Mouse (Mus musculus) heart, embryonic 11.5 days (tissue): ENCODE data around the gene Slc16a8. TPM values are rescaled to one million over a fixed set of nuclear protein-coding genes. Genes with fewer than 3 reads are reported as not detected.

ENCODE experiments used
- ATAC-seq: fragments of 200-750 bp; cut with Nextera tagmentation; replicated peaks from 2 replicates; pipeline ENCODE4 v1.8.0; 2017; ENCODE audit warnings: moderate library complexity; ENCODE audit not compliant: insufficient number of reproducible peaks, low FRiP score, low TSS enrichment
- H3K27ac ChIP-seq: fragments of 300-500 bp; sonication (generic); 2 replicates; pipeline ENCODE4 v1.5.1; 2014; ENCODE audit warnings: mild to moderate bottlenecking, low read depth, low read length
- H3K27me3 ChIP-seq: fragments of 300-500 bp; sonication (generic); 2 replicates; pipeline ENCODE4 v1.6.1; 2014; ENCODE audit warnings: mild to moderate bottlenecking, low read length, mixed read lengths; ENCODE audit not compliant: control insufficient read depth, insufficient read depth
- H3K36me3 ChIP-seq: fragments of 300-500 bp; sonication (generic); 2 replicates; pipeline ENCODE4 v1.6.1; 2014; ENCODE audit warnings: mild to moderate bottlenecking, low read length, moderate library complexity, mixed read lengths; ENCODE audit not compliant: control insufficient read depth, insufficient read depth
- H3K4me1 ChIP-seq: fragments of 300-500 bp; sonication (generic); 2 replicates; pipeline ENCODE4 v1.6.1; 2014; ENCODE audit warnings: low read length; ENCODE audit not compliant: control insufficient read depth, insufficient read depth
- H3K4me2 ChIP-seq: fragments of 300-500 bp; sonication (generic); 2 replicates; pipeline ENCODE4 v1.6.1; 2014; ENCODE audit warnings: mild to moderate bottlenecking, moderate library complexity
- H3K4me3 ChIP-seq: fragments of 300-500 bp; sonication (generic); 2 replicates; pipeline ENCODE4 v1.5.1; 2014; ENCODE audit warnings: low read depth, low read length
- H3K9ac ChIP-seq: fragments of 300-500 bp; sonication (generic); 2 replicates; pipeline ENCODE4 v1.6.1; 2014; ENCODE audit warnings: mild to moderate bottlenecking, low read depth, low read length, moderate library complexity
- H3K9me3 ChIP-seq: fragments of 300-500 bp; sonication (generic); replicated peaks from 2 replicates; pipeline ENCODE4 v1.6.1; 2016; ENCODE audit warnings: low read length; ENCODE audit not compliant: control insufficient read depth
- WGBS: fragments of 180-500 bp; shearing (Covaris S2); extraction: QIAGEN DNeasy Blood & Tissue Kit; methylation state at CpG from one replicate; pipeline ENCODE4 v1.1.7; 2014; ENCODE audit not compliant: insufficient replicate concordance; 5-methylcytosine and 5-hydroxymethylcytosine counted together
- polyA plus RNA-seq: library from polyadenylated mRNA; unstranded; fragments of >200 nt; fragmentation: Nextera tagmentation; extraction: Ambion mirVana; gene quantifications from 2 replicates; pipeline ENCODE4 v1.2.1, GENCODE M21; 2014

Slc16a8 gene
- polyA plus RNA-seq, 1 experiment from 2014 or later, result 0.17 TPM

- peaks cover 13% of the 10 kb centered on the region for H3K27me3 ChIP-seq
- H3K4me3 ChIP-seq, result no peak overlapping the region
- peaks cover 19% of the 10 kb centered on the region for H3K4me1 ChIP-seq
- no peak overlapping the region for H3K4me2 ChIP-seq
- no peak overlapping the region for H3K27ac ChIP-seq
- ATAC-seq, result 0 out of 2 replicates have a peak, but pooled peaks have one; percentile 24
- 25% methylated on average over 13 of the region's 13 CpGs for WGBS
- H3K36me3 ChIP-seq, result no peaks in the 10 kb centered on the region
- no peak overlapping the region for H3K9ac ChIP-seq
- H3K9me3 ChIP-seq, result no peaks in the 10 kb centered on the region
Measured at GRCm38 (mm10) chr15:79201491-79202150, 52.9 kb downstream of the Slc16a8 start.

Other genes starting within 250 kb of the Slc16a8 start
- gene H1f0, start 226.3 kb downstream of the Slc16a8 start, polyA plus RNA-seq, result 74.6 and 178 TPM in 2 replicates
- not detected in 2 replicates for gene Galr3, start 212.9 kb downstream of the Slc16a8 start, polyA plus RNA-seq
- gene Ankrd54, start 191.9 kb downstream of the Slc16a8 start, polyA plus RNA-seq, result 28.2 and 28.7 TPM in 2 replicates
- 166 and 189 TPM in 2 replicates for gene Eif3l, start 179.6 kb downstream of the Slc16a8 start, polyA plus RNA-seq
- gene Micall1, start 145.9 kb downstream of the Slc16a8 start, polyA plus RNA-seq, result 11.9 and 13.6 TPM in 2 replicates
- gene Polr2f, start 113.8 kb downstream of the Slc16a8 start, polyA plus RNA-seq, result 284 and 297 TPM in 2 replicates
- 7.1 and 8.2 TPM in 2 replicates for gene 1700088E04Rik, start 113.5 kb downstream of the Slc16a8 start, polyA plus RNA-seq
- 1.1 and 1.3 TPM in 2 replicates for gene Sox10, start 89.5 kb downstream of the Slc16a8 start, polyA plus RNA-seq
- gene Pick1, start 25.6 kb downstream of the Slc16a8 start, polyA plus RNA-seq, result 17.6 and 19.3 TPM in 2 replicates
- 0.59 and 0.64 TPM in 2 replicates for gene Gm49486, start 25.4 kb downstream of the Slc16a8 start, polyA plus RNA-seq
- 11.1 and 14.0 TPM in 2 replicates for gene Baiap2l2, start 30.8 kb upstream of the Slc16a8 start, polyA plus RNA-seq
- 11.6 and 12.9 TPM in 2 replicates for gene Pla2g6, start 73.6 kb upstream of the Slc16a8 start, polyA plus RNA-seq
- 3.0 and 3.3 TPM in 2 replicates for gene Maff, start 91.9 kb upstream of the Slc16a8 start, polyA plus RNA-seq
- 55.0 and 56.5 TPM in 2 replicates for gene Tmem184b, start 148.8 kb upstream of the Slc16a8 start, polyA plus RNA-seq
- gene Csnk1e, start 200.8 kb upstream of the Slc16a8 start, polyA plus RNA-seq, result 73.2 and 91.0 TPM in 2 replicates